Mouse (Mus musculus): ENCODE data around the gene Ttll5.

Ttll5 gene

DNA sequence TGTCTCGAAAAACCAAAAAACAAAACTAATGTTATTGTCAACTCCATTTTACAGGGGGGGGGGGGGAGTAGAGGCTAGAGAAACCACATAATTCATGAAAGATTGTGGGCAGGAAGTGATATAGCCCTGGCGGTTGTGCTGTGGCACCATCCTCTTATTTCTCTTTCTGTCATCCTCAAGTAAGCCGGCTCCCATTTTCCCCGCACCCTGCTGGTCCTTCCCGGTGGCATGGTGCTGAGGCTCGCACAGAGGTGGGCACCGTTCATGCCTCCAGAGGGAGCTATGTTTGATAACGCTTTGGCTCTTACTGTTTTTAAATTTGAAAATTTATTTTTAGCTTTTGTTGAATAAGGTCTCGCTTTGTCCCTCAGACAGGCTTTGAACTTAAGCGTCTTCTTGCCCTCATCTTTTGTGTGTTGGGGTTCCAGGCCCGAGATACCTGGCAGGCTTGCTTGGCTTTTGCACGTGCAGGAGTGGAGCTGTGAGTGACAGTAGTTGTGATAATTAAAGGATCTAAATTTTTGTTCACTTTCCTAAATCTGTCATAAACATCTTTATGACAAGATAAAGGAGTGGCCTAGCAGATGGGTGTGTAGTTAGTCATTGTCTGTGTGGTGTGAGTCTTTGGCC is 15.0 kb downstream of the Ttll5 start:
- no peak for DNase-seq (ENCODE audit: extremely low spot score, low spot score)

DNA sequence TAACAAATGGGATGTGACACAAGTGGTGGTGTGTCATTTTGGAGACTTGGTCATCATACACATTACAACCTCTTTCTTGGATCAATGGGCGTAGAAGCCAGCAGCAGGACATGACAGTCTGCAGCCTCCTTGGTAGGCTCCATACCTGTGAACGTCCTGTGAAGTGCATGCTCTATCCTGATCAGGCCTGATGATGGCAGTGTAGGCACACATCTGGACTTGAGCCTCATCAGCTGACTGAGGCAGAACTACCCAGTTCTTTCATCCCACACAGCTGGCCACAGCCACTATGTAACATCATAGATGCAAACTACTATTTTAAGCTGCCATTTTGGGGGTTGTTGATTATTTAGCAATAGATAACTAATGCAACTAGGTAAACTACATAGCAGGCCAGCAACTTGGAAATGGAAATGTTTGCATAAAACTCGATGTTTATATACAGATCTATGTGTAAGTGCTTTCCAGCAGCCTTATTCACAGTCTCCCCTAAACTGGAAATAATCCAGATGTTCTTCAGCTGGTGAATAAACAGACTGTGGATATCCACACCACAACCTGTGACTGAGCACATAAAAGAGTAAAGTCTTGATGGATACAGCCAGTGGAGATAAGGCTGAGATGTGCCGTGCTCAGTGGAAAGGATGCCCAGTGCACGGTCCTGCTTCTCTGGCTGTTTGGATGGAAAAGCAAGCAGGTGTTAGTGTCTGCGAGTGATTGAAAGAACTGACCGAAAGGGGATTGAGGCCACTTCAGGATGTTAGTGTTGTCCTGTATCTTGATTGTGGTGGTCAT is 23.9 kb downstream of the Ttll5 start:
- no peak for DNase-seq (ENCODE audit: extremely low spot score, low spot score)

DNA sequence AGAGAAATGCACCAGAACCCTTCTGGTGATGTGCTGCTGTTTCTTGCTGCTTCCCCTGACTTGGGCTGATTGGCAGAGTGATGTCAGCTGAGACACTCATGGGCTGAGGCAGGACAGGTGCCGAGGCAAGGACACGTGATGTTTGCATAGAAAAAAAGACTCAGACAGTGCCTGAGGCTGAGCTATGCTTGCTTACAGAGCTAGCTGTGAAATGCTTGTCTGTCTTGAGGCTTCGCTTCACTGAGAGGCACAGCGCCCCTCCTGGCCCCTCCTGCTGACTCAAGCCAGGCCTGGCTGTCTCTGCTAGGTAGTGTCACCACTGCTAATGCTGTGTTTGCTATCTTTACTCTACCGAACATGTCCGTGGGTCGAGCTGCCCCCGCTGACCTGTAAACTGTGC is 26.2 kb downstream of the Ttll5 start:
- DNase-seq (ENCODE audit: extremely low spot score, low spot score) = no peak

DNA sequence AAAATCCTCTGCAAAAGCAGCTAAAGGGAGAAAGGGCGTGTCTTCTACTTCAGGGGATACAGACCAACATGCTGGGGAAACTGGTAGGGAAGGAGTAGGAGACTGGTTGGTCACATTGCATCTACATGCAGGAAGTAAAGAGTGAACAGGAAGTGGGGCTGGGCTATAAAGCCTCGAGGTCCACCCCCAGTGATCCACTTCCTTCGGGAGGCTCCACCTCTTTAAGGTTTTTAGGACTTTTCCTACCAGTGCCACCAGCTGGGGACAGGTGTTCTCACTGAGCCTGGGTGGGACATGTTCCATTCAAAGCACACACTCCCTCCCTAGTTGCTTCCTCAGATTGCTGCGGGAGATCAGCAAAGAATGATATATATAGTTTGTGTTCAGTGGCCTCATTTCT is 29.4 kb downstream of the Ttll5 start:
- no peak for DNase-seq (ENCODE audit: extremely low spot score, low spot score)

DNA sequence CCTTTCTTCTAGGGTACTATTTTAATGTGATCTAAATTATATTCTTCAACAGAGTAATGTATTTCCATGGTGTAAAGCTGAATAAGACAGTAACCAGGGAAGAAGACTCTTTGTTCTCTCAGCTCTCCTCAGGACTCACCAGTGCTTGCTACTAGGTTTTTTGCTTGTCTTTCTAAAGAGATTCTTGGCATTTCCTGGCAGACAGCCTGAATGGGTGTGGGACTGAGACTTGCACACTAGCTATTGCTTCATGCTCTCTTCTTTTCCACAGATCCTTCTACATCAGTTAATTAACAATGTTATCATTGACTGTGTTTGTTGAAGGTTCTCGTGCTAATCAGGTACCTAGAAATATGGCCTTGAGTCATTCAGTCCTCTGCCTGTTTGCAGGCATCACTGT is 29.8 kb downstream of the Ttll5 start:
- no peak for DNase-seq (ENCODE audit: extremely low spot score, low spot score)

DNA sequence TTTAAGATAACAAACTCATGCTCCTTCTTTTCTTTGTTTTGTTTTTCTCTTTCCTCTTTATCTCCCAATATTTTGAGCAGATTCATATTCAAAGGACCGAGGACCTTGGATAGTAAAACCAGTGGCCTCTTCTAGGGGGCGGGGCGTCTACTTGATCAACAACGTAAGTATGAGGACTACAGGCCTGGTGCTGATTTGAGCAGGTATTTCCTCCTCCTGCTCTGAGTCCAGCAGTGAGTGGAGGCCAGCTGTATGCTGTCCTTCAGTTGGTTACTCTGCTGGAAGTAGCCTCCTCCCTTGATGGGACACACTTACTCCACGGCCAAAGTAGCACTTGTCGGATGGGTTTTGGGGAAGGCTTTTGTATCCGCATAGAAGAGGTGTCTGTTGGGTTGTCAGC is 32.8 kb downstream of the Ttll5 start:
- no peak for DNase-seq (ENCODE audit: extremely low spot score, low spot score)

DNA sequence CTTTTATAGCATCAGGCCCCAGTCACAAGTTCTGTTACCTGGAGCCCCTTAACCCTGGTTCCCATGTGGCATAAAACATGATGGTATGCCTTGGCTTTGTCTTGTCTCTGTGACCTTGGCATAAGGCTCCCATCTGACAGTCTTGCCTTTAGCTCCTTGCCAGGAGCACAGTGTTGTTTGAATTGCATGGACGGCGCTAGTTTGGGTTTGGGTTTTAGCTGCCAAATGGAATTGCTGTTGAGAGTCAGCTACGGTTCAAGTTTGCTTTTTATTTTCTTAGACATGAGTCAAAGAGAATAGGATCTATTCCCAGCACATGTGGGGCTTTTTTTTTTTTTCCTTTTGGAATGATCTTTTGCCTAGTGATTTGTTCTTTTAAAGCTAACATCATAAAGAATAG is 34.7 kb downstream of the Ttll5 start:
- no peak for DNase-seq (ENCODE audit: extremely low spot score, low spot score)

DNA sequence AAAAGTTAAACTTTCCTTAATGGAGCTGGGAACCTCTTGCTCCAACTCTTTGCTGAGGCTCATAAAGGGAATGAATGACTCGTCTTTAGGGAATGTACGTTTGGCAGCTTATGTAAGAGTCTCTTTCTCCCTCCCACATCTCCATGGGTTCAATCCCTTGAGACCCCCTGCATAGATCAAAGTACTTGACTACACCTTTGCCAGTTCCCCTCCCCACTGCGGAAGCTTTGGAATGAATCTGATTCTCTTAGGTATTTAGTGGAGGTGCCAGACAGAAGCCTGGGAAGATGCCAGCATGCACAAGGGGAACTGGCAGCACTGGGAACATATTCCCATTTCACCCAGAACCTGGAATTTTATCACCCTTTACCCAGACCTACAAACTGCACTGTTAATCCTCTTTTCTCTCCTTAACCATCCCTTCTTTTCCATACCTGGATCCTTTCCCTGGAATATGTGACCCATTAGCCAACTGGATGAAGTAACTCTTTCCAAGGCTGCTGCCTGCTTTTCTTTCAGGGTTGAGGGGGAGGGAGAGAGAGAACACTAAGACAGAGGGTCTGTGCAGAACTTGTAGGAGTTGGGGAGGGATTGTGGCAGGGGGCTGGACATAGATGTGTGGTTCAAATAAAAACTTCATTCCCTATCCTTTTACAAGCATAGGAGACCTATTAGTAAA is 35.2 kb downstream of the Ttll5 start:
- DNase-seq (ENCODE audit: extremely low spot score, low spot score) = no peak

DNA sequence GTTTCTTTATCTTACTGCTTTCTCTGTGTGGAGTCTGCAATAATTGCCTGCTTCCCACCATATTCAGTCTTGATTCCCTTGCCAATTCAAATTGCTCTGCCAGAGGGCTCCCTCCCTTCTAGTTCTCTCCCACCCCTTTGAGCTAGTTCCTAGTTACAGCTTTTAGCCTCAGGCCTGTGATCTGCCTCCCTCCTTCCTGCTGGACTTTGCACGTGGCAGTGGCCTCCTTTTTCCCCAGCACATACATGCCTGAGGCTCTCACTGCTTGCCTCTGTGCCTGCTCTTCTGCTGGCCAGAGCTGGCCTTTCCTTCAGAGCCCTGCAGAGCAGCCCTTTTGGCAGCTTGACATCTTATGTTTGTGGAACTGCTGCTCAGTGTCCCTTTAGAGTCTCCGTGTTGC is 38.1 kb downstream of the Ttll5 start:
- DNase-seq (ENCODE audit: extremely low spot score, low spot score) = no peak

DNA sequence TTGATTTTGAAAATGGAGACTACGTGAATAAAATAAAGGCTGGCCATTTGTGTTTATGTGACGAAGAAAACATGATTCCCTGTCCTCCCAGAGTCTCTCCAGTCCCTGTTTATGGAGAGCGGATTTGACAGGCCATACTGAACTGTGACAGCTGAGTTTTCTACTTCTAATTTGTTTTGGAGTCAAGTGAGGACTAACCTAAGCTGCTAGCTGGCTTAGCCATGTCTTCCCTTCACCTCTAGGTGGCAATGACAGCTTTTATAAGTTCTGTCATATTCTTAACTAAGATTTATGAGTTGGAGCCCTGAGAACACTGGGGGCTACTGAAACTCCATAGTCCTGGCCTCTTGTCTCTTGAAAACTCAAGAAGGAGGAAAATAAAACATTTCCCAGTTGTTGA is 41.1 kb downstream of the Ttll5 start:
- no peak for DNase-seq (ENCODE audit: extremely low spot score, low spot score)

DNA sequence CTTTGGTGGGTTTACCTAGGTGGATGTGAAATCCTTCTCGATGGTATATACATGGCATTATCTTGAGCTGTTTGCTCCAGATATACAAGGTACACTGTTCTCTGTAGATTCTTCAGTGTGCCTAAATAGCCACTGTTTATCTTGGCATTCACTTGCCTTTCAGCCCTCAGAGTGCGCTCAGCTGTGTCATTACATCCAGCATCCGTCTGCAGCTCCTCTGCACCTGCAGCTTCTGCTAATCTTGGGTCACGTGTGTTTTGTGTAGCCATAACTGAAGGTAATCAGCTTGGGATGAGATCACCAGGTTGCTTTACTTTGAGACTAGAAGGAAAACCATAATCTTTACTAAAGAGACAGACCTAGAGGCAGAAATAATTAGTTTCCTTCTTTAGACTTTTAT is 42.2 kb downstream of the Ttll5 start:
- no peak for DNase-seq (ENCODE audit: extremely low spot score, low spot score)

DNA sequence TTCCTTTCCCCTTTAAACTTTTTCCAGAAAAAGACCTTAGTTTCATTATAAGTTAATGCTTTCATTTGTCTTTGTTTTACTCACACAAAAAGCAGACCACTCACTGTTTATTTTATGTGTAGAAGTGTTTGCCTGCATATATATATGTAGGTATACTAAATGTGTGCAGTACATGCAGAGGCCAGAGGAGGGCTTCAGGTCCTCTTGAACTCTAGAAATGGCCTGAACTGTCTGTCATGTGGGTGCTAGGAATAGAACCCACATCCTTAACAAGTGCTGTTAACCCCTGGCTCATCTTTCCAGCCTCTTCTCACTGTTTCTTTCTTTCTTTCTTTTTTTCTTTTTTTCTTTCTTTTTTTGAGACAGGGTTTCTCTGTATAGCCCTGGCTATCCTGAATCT is 42.7 kb downstream of the Ttll5 start:
- no peak for DNase-seq (ENCODE audit: extremely low spot score, low spot score)

DNA sequence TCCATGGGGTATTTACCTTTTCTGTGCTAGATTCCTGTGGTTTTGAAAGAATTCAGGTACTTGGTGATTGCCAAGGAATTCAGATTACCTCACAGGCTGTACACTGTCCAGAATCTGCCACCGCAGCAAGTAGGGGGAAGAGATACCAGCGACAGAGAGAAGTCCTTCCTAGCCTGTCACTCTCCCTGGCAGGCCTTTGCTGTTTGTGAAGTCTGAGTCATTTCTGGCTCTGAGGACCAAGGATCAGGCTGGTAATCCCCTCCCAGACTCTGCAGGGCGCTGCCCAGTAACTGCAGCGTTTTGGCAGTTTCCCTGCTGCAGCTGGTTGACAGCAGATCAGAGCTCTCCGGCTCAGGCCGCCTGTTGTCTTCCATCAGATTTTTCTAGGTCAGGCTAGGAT is 45.0 kb downstream of the Ttll5 start:
- no peak for DNase-seq (ENCODE audit: extremely low spot score, low spot score)

DNA sequence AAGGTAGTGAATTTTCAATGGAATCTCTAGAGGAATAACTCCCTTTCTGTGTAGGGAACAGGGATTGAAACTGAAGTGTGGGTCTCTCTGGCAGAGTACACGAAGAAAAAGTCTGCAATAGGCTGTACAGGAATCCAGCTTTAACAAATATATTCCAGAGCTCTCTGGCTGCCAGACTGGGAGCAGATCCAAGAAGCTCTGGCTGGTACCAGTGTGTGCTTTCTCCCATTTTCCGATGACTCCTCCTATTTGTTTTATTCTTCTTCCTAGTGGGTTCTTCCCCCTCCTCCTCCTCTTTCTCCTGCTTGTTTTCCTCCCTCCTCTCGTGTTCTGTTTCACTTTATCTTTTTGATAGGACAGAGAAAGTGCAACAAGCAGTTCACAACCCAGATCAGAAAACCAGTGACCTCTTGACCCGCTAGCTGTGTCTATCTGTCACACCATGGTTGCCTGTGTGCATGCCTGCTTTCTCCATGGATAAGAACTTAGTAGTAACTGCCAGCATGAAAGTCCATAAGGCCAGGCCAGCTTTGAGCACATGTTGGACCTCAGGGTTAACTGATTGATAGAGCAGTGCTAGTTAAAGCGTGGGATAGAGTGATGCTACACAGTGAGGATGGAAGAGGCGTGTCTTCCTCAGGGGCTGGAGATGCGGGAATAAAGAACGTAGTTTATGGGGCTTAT is 55.3 kb downstream of the Ttll5 start:
- no peak for DNase-seq (ENCODE audit: extremely low spot score, low spot score)

DNA sequence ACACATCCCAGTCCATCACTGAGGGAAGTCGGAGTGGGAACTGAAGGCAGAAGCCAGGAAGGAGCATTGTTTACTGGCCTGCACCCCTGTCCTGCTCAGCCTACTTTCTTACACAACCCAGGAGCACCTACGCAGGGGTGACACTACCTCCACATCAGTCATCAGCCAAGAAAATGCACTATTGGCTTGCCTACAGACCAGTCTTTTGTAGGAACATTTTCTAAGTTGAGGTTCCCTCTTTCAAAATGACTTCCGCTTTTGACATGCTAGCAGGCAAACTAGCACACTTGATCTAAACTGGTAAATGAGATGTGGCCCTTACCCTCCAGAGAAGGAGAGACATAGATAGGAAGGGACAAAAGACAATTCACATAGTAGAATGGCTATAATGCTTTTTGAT is 60.6 kb downstream of the Ttll5 start:
- DNase-seq (ENCODE audit: extremely low spot score, low spot score) = no peak

DNA sequence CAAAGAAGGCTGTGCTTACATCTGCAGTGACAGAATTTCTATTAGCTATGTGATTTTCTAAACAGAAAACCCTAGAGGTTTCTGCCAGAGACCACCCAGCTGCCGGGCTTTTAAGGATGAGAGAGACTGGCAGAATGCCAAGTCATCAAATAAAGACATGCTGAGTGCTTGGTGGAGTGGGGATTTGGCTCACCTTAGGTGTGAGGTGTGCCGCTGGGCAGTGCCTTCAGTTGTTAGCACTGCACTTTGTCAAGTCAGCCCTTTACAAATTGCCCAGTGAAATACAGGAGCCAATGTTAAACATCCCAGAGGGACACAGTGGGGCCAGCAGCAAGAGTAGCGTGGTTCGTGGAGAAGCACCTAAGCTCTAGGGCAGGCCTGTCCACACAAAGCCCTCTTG is 65.6 kb downstream of the Ttll5 start:
- no peak for DNase-seq (ENCODE audit: extremely low spot score, low spot score)

DNA sequence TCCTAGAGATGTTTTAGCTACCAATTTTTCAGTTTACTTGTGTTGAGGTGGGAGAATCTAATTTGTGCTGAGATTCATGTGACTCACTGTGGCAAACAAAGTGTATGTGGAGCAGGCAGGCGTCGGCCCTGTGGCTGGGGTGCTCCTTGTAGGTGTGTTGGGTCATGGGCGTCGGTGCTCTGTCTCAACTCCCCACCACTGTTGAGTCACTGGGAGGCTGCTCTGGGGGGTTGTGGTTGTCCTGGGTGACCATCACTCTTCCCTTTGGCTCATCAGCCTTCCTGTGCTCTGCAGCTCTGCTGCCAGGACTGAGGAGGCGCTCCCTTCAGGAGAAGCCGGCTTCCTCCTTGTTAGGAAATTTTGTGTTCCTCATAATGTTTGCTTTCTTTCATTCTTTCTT is 79.5 kb downstream of the Ttll5 start:
- DNase-seq (ENCODE audit: extremely low spot score, low spot score) = no peak

DNA sequence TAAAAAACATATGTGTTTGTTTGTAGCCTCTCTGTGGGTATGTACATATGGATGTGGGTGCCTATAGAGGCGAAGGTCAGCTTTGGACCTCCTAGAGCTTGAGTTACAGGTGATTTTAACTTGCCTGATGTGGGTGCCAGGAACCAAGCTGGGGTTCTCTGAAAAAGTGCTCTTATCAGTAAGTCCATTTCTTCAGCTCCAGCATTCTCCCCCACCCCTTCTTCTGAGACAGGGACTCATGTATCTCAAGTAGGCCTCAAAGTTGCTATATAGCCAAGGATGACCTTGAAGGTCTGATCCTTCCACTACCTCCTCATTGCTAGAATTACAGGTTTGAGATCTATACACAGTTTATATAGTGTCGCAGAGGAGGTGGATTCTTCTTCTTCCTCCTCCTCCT is 81.2 kb downstream of the Ttll5 start:
- no peak for DNase-seq (ENCODE audit: extremely low spot score, low spot score)

DNA sequence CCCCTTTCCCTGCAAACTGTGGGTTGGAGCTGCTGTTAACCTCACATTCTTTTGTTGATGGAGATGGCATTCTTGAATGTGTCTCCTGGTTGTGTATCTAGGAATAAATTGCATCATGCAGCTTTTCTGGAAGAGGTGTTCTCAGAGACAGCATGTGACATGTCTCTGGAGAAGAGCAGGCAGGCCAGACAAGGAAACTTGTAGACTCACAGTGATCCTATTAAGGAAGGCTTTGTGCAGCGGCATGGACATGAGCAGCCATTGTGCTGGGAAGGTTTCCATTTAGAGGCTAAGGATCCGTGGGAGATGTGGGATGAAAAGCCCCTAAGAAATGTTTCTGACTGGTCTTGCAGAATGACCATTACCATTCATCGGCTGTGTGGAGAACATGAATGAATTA is 83.4 kb downstream of the Ttll5 start:
- DNase-seq (ENCODE audit: extremely low spot score, low spot score) = no peak

DNA sequence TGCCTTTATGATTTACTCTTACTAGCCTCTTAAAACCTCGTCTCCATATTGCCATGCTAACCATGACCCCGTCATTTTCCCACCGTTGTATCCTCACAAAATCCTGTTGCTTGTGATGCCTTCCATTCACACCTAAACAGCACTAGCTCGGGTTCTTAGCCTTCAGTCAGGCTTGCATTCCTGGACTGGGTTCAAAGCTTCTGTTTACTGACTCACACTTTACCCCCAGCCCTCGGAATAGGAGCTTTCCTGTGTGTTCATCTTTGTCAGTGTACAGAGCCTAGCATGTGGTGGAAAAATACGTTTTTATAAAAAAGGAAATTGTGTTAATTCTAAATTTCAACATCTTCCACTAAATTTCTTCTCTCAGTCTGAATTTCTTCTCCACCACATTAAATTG is 86.4 kb downstream of the Ttll5 start:
- no peak for DNase-seq (ENCODE audit: extremely low spot score, low spot score)

DNA sequence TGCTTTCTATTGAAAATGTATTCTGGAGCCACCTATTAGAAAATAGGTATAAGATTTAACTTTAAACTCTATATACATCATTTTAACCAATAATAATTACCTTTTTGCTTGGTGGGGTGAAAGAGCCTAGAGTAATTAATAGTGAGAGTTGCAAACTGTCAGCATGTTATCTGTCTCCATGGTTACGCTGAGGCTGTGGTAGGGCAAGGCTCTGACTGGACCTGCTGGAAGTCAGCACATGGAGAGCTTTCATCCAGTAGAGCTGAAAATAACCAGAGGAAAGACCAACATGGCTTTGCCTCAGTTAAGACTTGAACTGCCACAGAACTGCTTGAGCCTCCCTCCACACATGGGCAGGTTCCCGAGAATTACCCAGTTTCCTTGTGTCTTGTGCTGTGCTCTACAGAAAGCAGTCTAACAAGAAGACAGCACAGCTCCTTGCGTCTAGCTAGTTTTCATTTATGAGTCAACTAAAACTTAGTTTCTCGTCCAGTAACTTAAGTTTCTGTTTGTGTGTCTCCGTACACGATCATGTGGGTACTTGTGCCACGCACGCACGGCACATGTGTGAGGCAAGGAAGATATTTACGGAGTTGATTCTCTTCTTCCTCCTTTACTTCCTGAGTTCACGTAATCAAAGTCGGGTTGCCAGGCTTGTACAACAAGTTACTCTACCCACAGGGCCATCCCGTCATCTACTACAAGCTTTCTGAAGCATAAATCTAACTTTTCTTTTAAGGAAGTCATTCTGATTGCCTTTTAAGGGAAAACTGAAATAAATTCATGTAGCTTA is 88.4 kb downstream of the Ttll5 start:
- no peak for DNase-seq (ENCODE audit: extremely low spot score, low spot score)
